Mouse (Mus musculus) thymus, adult 2 months (tissue): Measurements from ENCODE around the gene Mfsd11. TPM values are rescaled to one million over a fixed set of nuclear protein-coding genes. Genes with fewer than 3 reads are reported as not detected.
"Not testable (repeated sequence)": the region's sequence is repeated elsewhere in the genome, so short reads cannot be mapped to it uniquely, and the experiment has no call there.

Experiments
- DNase-seq: peaks from one replicate; pipeline ENCODE4 v3.0.0; 2021
- H3K27ac ChIP-seq: fragments of 200-500 bp; 2 replicates; pipeline ENCODE4 v1.5.1; 2012; ENCODE audit warnings: low read length, control low read depth; ENCODE audit not compliant: control insufficient read depth, insufficient read depth
- H3K27me3 ChIP-seq: fragments of 200-500 bp; 2 replicates; pipeline ENCODE4 v1.6.1; 2012; ENCODE audit warnings: mild to moderate bottlenecking, low read length, moderate library complexity, mixed read lengths; ENCODE audit not compliant: control insufficient read depth, insufficient read depth
- H3K36me3 ChIP-seq: fragments of 200-500 bp; 2 replicates; pipeline ENCODE4 v1.6.1; 2012; ENCODE audit warnings: mild to moderate bottlenecking, low read length, moderate library complexity; ENCODE audit not compliant: control insufficient read depth, insufficient read depth
- H3K4me1 ChIP-seq: fragments of 200-500 bp; replicated peaks from 2 replicates; pipeline ENCODE4 v1.6.1; 2012; ENCODE audit warnings: low read length; ENCODE audit not compliant: control insufficient read depth, insufficient read depth
- H3K4me3 ChIP-seq: fragments of 200-500 bp; 2 replicates; pipeline ENCODE4 v1.5.1; 2012; ENCODE audit warnings: mild to moderate bottlenecking, low read length, control low read depth, moderate library complexity; ENCODE audit not compliant: control insufficient read depth, insufficient read depth
- CTCF ChIP-seq: fragments of 200-500 bp; IDR thresholded peaks from 2 replicates; pipeline ENCODE4 v1.5.1; 2012; ENCODE audit warnings: mild to moderate bottlenecking, control low read depth, low read length, moderate library complexity, borderline replicate concordance; ENCODE audit not compliant: control insufficient read depth, poor library complexity, insufficient read depth; ENCODE audit errors: extremely low read depth
- POLR2A ChIP-seq: fragments of 200-500 bp; IDR thresholded peaks from 2 replicates; pipeline ENCODE4 v1.6.1; 2012; ENCODE audit warnings: mild to moderate bottlenecking, low read length, control low read depth, moderate library complexity; ENCODE audit not compliant: control insufficient read depth, poor library complexity, insufficient read depth; ENCODE audit errors: extremely low read depth
- WGBS: fragments of 180-500 bp; shearing (Covaris S2); methylation state at CpG from one replicate; pipeline ENCODE4 v1.1.7; 2018; 5-methylcytosine and 5-hydroxymethylcytosine counted together
- polyA plus RNA-seq: library from polyadenylated mRNA; depleted of rRNA; stranded (reverse); fragments of >200 nt; gene quantifications from 2 replicates; pipeline ENCODE4 v1.2.3, GENCODE M21; 2012

Gene Mfsd11
- polyA plus RNA-seq, 1 experiment: 32.9 TPM

DNA sequence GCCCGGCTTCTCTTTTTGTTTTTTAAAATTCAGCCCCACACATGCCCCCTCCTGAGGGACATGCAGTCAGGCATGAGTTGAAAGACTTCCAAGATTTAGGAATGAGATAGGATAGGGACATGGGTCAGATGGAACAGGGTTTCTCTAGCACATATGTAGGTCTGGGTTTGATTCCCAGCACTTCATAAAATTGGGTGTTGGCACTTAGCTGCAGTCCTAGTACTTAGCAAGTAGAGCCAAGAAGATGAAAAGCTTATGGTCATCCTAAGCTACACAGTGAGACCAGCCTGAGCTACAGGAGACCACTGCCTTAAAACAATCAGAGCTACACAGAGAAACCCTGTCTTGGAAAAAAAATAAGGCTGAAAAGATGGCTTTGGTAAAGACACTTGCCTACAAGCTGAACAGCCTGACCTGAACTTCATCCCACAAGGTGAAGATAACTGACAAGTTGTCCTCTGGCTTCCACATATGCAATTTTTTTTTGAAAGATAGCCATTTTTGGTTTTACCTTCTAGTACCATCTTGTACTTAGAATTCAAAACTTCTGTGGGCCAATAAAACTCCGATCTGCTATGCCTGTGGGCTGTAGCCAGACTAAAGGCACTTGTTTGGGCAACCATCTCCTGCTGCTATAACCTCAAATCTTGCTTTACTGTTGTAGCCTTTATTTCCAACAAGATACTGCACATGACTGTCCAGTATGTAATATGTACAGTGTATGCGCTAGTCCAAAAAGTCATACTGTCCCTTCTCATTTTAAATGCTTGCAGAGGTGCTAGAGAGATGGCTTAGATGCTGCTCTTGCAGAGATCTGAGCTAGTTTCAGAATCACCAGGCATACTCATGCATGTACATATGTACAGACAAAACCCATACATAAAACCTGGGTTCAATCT is 4.8 kb upstream of the Mfsd11 start:
- WGBS: 93% methylated on average over 3 of the region's 3 CpGs
- Histone ChIP-seq H3K36me3 (peaks cover 33% of the 10 kb centered on the region), H3K4me3 (no peak overlapping the region), H3K27ac (no peak overlapping the region), H3K27me3 (no peaks in the 10 kb centered on the region), H3K4me1 (peaks cover 6% of the 10 kb centered on the region; the same call in 1 of the 2 replicates)
- TF ChIP-seq POLR2A (no peak), CTCF (no peak)
- DNase-seq: no peak

DNA sequence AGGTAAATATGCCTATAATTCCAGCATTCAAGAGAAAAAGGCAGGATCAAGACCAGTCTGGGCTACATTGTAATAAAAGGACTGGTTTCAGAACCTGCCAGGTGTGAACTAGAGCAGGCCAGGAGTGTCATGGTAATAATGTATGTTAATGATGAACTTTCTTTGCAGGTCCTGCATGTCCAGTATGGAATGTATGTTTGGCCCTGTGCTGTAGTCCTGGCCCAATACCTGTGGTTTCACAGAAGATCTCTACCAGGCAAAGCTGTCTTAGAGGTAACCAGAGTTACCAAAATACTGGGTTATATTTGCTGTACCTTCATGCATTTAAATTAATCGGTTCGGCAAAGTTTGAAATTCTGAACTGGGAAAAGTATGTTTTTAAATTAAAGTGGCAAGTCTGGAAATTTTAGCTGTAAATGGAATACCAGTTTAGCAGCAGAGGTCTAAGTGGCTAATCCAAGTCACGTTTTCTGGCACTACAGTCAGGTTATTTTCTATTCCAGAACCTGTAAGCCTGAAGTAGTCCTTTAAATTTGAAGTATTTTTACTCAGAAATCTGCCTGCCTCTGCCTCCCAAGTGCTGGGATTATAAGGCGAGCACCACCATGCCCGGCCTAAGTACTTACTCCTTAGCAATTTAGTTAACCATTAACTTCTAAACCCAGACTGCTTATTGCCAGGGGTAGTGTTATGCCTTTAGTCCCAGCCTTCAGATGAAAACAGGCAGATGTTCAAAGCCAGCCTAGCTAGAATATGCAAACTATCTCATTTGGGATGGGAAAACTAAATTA is 4.0 kb upstream of the Mfsd11 start:
- 92% methylated on average over 5 of the region's 5 CpGs for WGBS
- Histone ChIP-seq H3K4me3 (no peak overlapping the region), H3K36me3 (peaks cover 33% of the 10 kb centered on the region), H3K4me1 (peaks cover 5% of the 10 kb centered on the region; the same call in 1 of the 2 replicates), H3K27me3 (no peaks in the 10 kb centered on the region), H3K27ac (no peak overlapping the region)
- no peak for DNase-seq
- no peak for TF ChIP-seq CTCF
- no peak for TF ChIP-seq POLR2A

DNA sequence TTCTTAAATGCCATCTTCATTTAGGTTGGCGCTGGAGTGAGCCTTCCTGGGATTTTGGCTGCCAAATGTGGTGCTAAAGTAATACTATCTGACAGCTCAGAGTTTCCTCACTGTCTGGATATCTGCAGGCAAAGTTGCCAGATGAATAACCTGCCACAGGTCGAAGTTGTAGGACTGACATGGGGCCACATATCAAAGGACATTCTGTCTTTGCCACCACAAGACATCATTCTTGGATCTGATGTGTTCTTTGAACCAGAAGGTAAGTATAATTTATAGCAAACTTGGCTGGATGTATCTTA is 3.4 kb upstream of the Mfsd11 start:
- not testable (repeated sequence) for H3K27ac ChIP-seq, H3K4me1 ChIP-seq, H3K27me3 ChIP-seq, DNase-seq, H3K4me3 ChIP-seq
- 81% methylated on average over 2 of the region's 2 CpGs for WGBS
- peaks cover 33% of the 10 kb centered on the region for H3K36me3 ChIP-seq

DNA sequence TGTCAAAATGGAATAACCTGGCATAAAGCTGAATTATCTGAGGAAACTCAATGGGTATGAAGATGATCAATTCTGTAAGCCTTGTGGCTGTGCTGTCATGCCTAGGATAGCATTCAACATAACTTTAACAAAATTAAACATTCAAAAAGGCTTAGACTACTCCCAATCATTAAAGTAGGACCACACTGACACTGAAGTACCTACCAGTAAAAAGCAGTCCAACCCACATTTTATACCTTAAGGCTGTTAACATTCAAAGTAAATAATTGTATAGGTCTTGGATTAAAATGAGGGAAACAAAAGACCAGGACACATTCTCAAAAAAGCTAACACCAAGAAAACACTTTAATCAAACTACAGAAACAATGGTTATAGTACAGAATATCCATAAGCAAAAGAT is 2.7 kb upstream of the Mfsd11 start:
- no peak for DNase-seq
- no peak overlapping the region for H3K27ac ChIP-seq
- H3K4me3 ChIP-seq: no peak overlapping the region
- no peaks in the 10 kb centered on the region for H3K4me1 ChIP-seq
- TF ChIP-seq POLR2A (no peak), CTCF (no peak)
- H3K36me3 ChIP-seq: peaks cover 33% of the 10 kb centered on the region
- no peaks in the 10 kb centered on the region for H3K27me3 ChIP-seq

DNA sequence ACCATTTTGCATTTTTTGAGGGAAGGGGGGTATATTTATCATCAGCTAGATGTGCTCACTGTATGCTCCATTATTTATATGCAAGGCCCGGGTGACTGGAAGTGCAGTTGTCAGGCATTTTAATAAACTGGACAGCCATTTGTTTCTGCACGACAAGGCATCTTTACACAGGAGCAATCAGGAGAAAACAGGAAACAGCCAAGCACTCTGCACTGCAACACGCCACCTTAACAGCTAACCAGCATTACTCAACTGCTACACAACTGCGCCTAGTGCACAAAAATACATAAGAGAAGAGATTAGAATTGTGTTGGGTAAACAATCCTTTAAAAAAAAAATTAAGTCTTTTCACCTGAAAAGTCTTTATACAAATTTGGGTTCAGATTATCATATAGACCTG is 2.2 kb upstream of the Mfsd11 start:
- WGBS: 27% methylated on average over 4 of the region's 4 CpGs
- H3K27me3 ChIP-seq: no peaks in the 10 kb centered on the region
- TF ChIP-seq CTCF: no peak
- no peak for TF ChIP-seq POLR2A
- H3K4me1 ChIP-seq: no peaks in the 10 kb centered on the region
- H3K4me3 ChIP-seq: no peak overlapping the region
- H3K27ac ChIP-seq: no peak overlapping the region
- peaks cover 33% of the 10 kb centered on the region for H3K36me3 ChIP-seq
- DNase-seq: no peak

DNA sequence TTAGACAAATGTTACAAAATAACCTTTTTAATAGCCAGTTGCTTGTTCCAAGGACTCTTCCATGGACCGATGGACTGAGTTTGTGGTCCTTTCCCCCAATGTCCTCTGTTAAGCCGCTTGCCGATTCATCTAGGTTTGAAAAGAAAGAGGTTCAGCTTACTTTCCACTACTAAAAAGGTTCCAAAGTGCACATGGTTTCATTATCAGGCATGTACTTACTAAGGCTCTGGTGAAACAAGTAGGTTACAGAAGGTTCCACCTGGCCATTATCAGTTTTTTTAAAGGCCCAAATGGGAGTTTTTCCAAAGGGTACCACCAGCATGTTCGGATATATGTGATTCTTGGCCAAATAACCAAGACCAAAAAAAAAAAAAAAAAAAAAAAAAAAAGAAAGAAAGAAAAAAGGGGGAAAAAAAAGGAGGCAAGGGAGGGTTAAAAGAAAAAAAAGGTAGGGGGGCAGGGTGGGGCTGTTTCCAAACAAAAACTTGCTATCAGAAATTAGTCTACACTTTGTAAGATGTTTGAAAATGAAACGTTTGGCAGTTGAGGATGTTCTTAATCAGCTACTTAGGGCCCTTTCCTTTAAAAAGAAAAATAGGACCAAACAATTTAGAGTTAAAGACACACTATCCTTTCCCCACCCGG is 1.3 kb upstream of the Mfsd11 start:
- TF ChIP-seq POLR2A (no peak), CTCF (no peak)
- no peaks in the 10 kb centered on the region for H3K27me3 ChIP-seq
- no peak overlapping the region for H3K27ac ChIP-seq

More for the DNA sequence above, 1.3 kb upstream of the Mfsd11 start:
- Histone ChIP-seq H3K4me3 (no peak overlapping the region), H3K4me1 (no peaks in the 10 kb centered on the region), H3K36me3 (peaks cover 33% of the 10 kb centered on the region)
- 7% methylated on average over 6 of the region's 6 CpGs for WGBS
- DNase-seq: no peak
